Mouse (Mus musculus) macrophage (primary cell): Measurements from ENCODE around the gene Aspscr1. TPM values are rescaled to one million over a fixed set of nuclear protein-coding genes. Genes with fewer than 3 reads are reported as not detected.
A peak's percentile ranks its signal among the peaks of the same experiment; 100 is the strongest.
"Not testable (repeated sequence)": the region's sequence is repeated elsewhere in the genome, so short reads cannot be mapped to it uniquely, and the experiment has no call there.

ENCODE experiments used
- H3K27ac ChIP-seq: fragments of 350-480 bp; formaldehyde crosslinking; 2 replicates; pipeline ENCODE4 v1.9.0; 2021
- H3K36me3 ChIP-seq: fragments of 350-480 bp; formaldehyde crosslinking; 2 replicates; pipeline ENCODE4 v1.9.0; 2021; ENCODE audit errors: inconsistent target
- H3K4me3 ChIP-seq: fragments of 350-480 bp; formaldehyde crosslinking; 2 replicates; pipeline ENCODE4 v1.9.0; 2021; ENCODE audit errors: inconsistent target
- H3K79me2 ChIP-seq: fragments of 350-480 bp; formaldehyde crosslinking; 2 replicates; pipeline ENCODE4 v1.9.0; 2021; ENCODE audit errors: inconsistent target
- WGBS: methylation state at CpG from one replicate; pipeline ENCODE4 v1.1.7; 2026; ENCODE audit warnings: inconsistent platforms; ENCODE audit not compliant: missing documents; 5-methylcytosine and 5-hydroxymethylcytosine counted together
- polyA plus RNA-seq: library from polyadenylated mRNA; stranded (reverse); fragments of 250-400 nt; gene quantifications from 3 replicates; pipeline ENCODE4 v1.2.4, GENCODE M21; 2018; ENCODE audit warnings: inconsistent platforms

Aspscr1 gene
- polyA plus RNA-seq, 1 experiment from 2014 or later = 21.6 TPM

GRCm38 (mm10) chr11:120658876-120659410 is 13.8 kb upstream of the Aspscr1 start:
- 4% methylated on average over 22 of the region's 24 CpGs for WGBS
- Histone ChIP-seq H3K36me3 (no peaks in the 10 kb centered on the region), H3K27ac (no peak overlapping the region), H3K4me3 (no peak overlapping the region), H3K79me2 (no peaks in the 10 kb centered on the region)

GRCm38 (mm10) chr11:120659509-120660300 is 13.1 kb upstream of the Aspscr1 start:
- Histone ChIP-seq H3K79me2 (no peaks in the 10 kb centered on the region), H3K27ac (no peak overlapping the region), H3K36me3 (no peaks in the 10 kb centered on the region), H3K4me3 (no peak overlapping the region)
- WGBS = 9% methylated on average over 49 of the region's 50 CpGs

GRCm38 (mm10) chr11:120660301-120661075 is 12.3 kb upstream of the Aspscr1 start:
- no peak overlapping the region for H3K4me3 ChIP-seq
- 1% methylated on average over 92 of the region's 95 CpGs for WGBS
- H3K27ac ChIP-seq = no peak overlapping the region
- no peaks in the 10 kb centered on the region for H3K36me3 ChIP-seq
- no peaks in the 10 kb centered on the region for H3K79me2 ChIP-seq

GRCm38 (mm10) chr11:120661076-120661460 is 11.7 kb upstream of the Aspscr1 start, which contains the start of gene Notum:
Gene Notum, minus strand, starts transcription at chr11:120661175.
- WGBS = 6% methylated on average over 30 of the region's 35 CpGs
- no peak within 1 kb of the TSS for H3K4me3 ChIP-seq
- H3K27ac ChIP-seq = no peak within 1 kb of the TSS
- H3K36me3 ChIP-seq = no peaks in the 10 kb centered on the region
- H3K79me2 ChIP-seq = no peaks in the 10 kb centered on the region

- H3K79me2 ChIP-seq = no peaks in the 10 kb centered on the region
- 88% methylated on average over 6 of the region's 6 CpGs for WGBS
- H3K36me3 ChIP-seq = no peaks in the 10 kb centered on the region
- no peak overlapping the region for H3K27ac ChIP-seq
- H3K4me3 ChIP-seq = no peak overlapping the region
Measured at GRCm38 (mm10) chr11:120662759-120663158, 10.0 kb upstream of the Aspscr1 start.

- Histone ChIP-seq H3K79me2 (no peaks in the 10 kb centered on the region), H3K4me3 (no peak overlapping the region), H3K27ac (no peak overlapping the region), H3K36me3 (no peaks in the 10 kb centered on the region)
- WGBS = 96% methylated on average over 5 of the region's 5 CpGs
Measured at GRCm38 (mm10) chr11:120663714-120664113, 9.1 kb upstream of the Aspscr1 start.

- no peaks in the 10 kb centered on the region for H3K79me2 ChIP-seq
- 94% methylated on average over 3 of the region's 3 CpGs for WGBS
- H3K36me3 ChIP-seq = no peaks in the 10 kb centered on the region
- no peak overlapping the region for H3K27ac ChIP-seq
- H3K4me3 ChIP-seq = no peak overlapping the region
Measured at GRCm38 (mm10) chr11:120665406-120665805, 7.4 kb upstream of the Aspscr1 start.

- WGBS = 86% methylated on average over 3 of the region's 3 CpGs
- H3K27ac ChIP-seq = no peak overlapping the region
Measured at GRCm38 (mm10) chr11:120666617-120667016, 6.2 kb upstream of the Aspscr1 start.

GRCm38 (mm10) chr11:120673594-120674122 is 885 bp downstream of the Aspscr1 start:
- Histone ChIP-seq H3K79me2 (peaks cover 32% of the 10 kb centered on the region; the same call in 1 of the 2 replicates), H3K4me3 (peak overlapping the region; percentile 74), H3K27ac (peak overlapping the region; percentile 88), H3K36me3 (peaks cover 10% of the 10 kb centered on the region)
- 24% methylated on average over 10 of the region's 12 CpGs for WGBS

More at GRCm38 (mm10) chr11:120666617-120667016, 6.2 kb upstream of the Aspscr1 start:
- Histone ChIP-seq H3K4me3 (no peak overlapping the region), H3K36me3 (no peaks in the 10 kb centered on the region), H3K79me2 (no peaks in the 10 kb centered on the region)

GRCm38 (mm10) chr11:120675875-120676274 is 3.1 kb downstream of the Aspscr1 start:
- peaks cover 29% of the 10 kb centered on the region for H3K36me3 ChIP-seq
- H3K79me2 ChIP-seq = peaks cover 32% of the 10 kb centered on the region; the same call in 1 of the 2 replicates
- WGBS = 100% methylated on average over 1 of the region's 5 CpGs
- H3K27ac ChIP-seq, H3K4me3 ChIP-seq: not testable (repeated sequence)

- WGBS = 93% methylated on average over 4 of the region's 4 CpGs
- Histone ChIP-seq H3K36me3 (peaks cover 36% of the 10 kb centered on the region), H3K79me2 (peaks cover 32% of the 10 kb centered on the region; the same call in 1 of the 2 replicates), H3K27ac (no peak overlapping the region), H3K4me3 (no peak overlapping the region)
Measured at GRCm38 (mm10) chr11:120676951-120677350, 4.2 kb downstream of the Aspscr1 start.

GRCm38 (mm10) chr11:120679909-120680308 is 7.1 kb downstream of the Aspscr1 start:
- no peak overlapping the region for H3K27ac ChIP-seq
- H3K4me3 ChIP-seq = no peak overlapping the region
- peaks cover 46% of the 10 kb centered on the region for H3K36me3 ChIP-seq
- WGBS = 73% methylated on average over 3 of the region's 3 CpGs
- peaks cover 21% of the 10 kb centered on the region; the same call in 1 of the 2 replicates for H3K79me2 ChIP-seq

- H3K27ac ChIP-seq = no peak overlapping the region
- H3K79me2 ChIP-seq = peaks cover 5% of the 10 kb centered on the region; the same call in 1 of the 2 replicates
- WGBS = 85% methylated on average over 5 of the region's 5 CpGs
- peaks cover 63% of the 10 kb centered on the region for H3K36me3 ChIP-seq
- no peak overlapping the region for H3K4me3 ChIP-seq
Measured at GRCm38 (mm10) chr11:120682683-120683082, 9.9 kb downstream of the Aspscr1 start.

- Histone ChIP-seq H3K36me3 (peaks cover 56% of the 10 kb centered on the region), H3K27ac (no peak overlapping the region), H3K4me3 (no peak overlapping the region), H3K79me2 (peaks cover 5% of the 10 kb centered on the region; the same call in 1 of the 2 replicates)
- WGBS = 90% methylated on average over 3 of the region's 3 CpGs
Measured at GRCm38 (mm10) chr11:120683536-120683935, 10.8 kb downstream of the Aspscr1 start.
